Mouse (Mus musculus): ENCODE results near the gene Serbp1.
"Not testable (repeated sequence)": the region's sequence is repeated elsewhere in the genome, so short reads cannot be mapped to it uniquely, and the experiment has no call there.

Gene Serbp1

GRCm38 (mm10) chr6:67237977-67238376 lies at the start of gene Serbp1:
Serbp1 (plus strand) TSS chr6:67238176.
- no peak for DNase-seq (ENCODE audit: extremely low read depth, insufficient read length, low spot score)

- DNase-seq (ENCODE audit: extremely low read depth, insufficient read length, low spot score): no peak
These were observed 44.4 kb upstream of the Serbp1 start for GRCm38 (mm10) chr6:67193591-67193990.

DNA sequence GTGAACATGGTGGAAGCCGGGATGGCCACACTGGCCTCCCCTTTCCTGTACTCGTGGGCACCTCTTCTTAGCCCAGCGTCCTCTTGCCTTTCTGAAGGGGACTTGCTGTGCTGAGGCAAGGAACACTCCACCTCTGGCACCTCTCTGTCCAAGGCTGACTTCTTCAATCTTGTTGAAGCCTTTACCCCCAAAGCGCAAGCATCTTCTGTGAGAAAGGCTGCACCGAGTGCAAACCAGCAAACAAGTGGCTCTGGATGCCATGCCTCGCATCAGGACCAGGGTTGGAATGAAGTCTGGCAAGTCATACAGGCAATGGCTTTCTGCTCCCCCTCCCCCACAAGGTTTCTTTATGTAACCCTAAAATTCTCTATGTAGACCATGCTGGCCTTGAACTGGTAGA lies 43.4 kb upstream of the Serbp1 start:
- DNase-seq (ENCODE audit: extremely low read depth, insufficient read length, low spot score): no peak

- no peak for DNase-seq (ENCODE audit: extremely low read depth, insufficient read length, low spot score)
These were observed 42.8 kb upstream of the Serbp1 start for GRCm38 (mm10) chr6:67195148-67195611.

GRCm38 (mm10) chr6:67196821-67197220 lies 41.2 kb upstream of the Serbp1 start:
- DNase-seq (ENCODE audit: extremely low read depth, insufficient read length, low spot score): no peak

DNA sequence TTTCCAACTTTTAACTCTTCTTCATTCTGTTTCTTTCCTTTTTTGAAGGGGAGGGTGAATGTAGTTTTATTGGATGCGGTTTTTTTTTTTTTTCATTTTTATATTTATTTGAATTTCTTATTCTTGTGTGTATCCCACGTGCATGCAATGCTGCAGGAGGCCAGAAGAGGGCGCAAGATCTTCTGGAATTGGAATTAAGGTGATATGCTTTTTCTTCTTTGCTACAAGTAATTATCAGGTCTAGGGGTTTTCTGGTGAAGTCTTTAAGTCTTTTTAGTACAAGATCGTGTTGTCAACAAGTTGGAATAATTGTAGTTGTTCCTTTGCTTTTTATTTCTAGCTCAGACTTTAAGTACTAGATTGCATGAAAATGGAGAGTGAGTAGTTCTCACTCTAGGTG lies 39.9 kb upstream of the Serbp1 start:
- DNase-seq (ENCODE audit: extremely low read depth, insufficient read length, low spot score): no peak

GRCm38 (mm10) chr6:67200715-67201322 lies 37.2 kb upstream of the Serbp1 start:
- no peak for DNase-seq (ENCODE audit: extremely low read depth, insufficient read length, low spot score)

DNA sequence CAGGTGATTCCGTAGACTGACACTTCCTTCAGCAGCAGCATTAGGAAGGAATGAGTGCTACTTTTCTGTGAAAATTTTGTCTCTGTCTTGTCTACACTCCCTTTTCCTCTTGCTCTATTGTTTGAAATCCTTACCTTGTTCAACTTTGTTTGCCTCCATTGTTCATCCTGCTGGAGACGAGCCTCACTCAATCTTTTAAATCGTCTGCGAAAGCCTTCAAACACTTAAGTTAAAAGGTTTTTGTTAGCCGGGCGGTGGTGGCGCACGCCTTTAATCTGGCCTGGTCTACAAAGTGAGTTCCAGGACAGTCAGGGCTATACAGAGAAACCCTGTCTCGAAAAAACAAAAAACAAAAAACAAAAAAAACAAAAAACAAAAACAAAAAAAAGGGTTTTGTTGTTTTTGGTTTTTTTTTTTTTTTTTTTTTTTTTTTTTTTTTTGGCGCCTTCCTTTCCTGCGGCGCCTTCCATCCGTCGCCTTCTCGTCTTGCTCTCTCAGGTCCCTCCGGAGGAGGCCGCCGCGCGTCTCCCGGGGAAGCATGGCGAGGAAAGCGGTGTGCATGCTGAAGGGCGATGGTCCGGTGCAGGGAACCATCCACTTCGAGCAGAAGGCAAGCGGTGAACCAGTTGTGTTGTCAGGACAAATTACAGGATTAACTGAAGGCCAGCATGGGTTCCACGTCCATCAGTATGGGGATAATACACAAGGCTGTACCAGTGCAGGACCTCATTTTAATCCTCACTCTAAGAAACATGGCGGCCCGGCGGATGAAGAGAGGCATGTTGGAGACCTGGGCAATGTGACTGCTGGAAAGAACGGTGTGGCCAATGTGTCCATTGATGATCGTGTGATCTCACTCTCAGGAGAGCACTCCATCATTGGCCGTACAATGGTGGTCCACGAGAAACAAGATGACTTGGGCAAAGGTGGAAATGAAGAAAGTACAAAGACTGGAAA lies 32.6 kb upstream of the Serbp1 start:
- DNase-seq (ENCODE audit: extremely low read depth, insufficient read length, low spot score): no peak

DNA sequence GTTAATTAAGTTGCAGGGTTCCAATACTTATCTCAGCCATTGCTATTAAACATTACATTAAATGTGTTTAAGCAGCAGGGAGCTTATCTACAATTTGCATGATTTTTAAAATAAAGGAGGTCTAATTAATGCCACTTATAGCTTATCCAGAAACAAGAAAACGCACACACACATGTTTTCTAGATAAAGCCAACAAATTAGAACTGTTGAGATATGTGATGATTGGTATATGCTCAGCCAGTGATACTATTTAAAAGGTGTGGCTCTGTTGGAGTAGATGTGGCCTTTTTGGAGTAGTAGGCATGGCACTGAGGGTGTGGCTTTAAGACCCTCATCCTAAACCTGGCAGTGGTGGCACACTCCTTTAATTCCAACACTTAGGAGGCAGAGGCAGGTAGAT lies 25.6 kb upstream of the Serbp1 start:
- DNase-seq (ENCODE audit: extremely low read depth, insufficient read length, low spot score): no peak

DNA sequence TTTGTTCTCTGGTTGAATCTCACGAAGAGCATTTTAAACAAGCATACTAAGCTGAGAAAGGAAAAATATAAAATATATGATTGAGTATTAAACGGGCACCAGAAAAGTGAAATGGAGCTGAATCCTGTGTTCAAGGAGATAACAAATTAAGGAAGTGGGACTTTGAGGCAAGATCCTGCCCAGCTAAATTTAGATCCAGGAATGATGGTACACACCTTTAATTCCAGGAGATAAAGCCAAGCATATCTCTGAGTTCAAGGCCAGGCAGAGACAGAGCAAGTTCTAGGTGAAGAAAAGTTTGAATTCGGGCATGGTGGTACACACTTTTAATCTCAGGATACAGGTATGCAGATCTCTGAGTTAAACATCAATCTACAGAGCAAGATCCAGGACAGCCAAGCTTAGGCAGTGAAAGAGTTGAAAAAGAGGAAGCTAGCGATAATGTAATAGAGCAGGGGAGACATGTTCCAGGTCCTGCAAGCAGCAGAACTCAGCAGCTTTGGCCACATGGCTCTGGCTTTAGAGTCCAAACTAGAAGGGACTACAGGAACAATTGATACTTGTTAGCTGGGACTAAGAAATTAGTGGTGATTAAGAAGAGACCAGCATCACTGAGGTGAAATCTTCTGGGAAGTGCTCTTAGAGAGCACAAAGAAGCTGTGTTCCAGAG lies 24.4 kb upstream of the Serbp1 start:
- DNase-seq (ENCODE audit: extremely low read depth, insufficient read length, low spot score): no peak

DNA sequence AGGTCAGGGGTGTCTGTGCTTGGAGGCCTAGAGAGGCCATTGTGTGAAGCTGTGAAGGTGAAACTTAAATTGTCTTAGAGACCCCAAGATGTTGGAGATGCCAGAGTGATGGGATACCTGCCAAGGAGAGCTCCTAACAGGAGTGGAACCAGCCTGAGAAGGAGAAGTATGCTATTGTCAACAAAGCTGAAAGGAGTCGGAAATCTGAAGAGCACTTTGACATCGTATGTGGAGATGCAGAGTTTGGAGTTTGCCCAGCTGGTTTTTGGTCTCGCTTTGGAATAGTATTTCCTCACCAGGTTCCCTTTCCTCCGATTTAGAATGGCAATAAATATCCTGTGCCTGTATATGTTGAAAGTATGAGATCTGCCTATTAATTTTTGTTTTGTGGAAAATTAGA lies 20.6 kb upstream of the Serbp1 start:
- no peak for DNase-seq (ENCODE audit: extremely low read depth, insufficient read length, low spot score)

GRCm38 (mm10) chr6:67217846-67218245 lies 20.1 kb upstream of the Serbp1 start:
- no peak for DNase-seq (ENCODE audit: extremely low read depth, insufficient read length, low spot score)

- DNase-seq (ENCODE audit: extremely low read depth, insufficient read length, low spot score): no peak
These were observed 19.4 kb upstream of the Serbp1 start for GRCm38 (mm10) chr6:67218566-67218965.

GRCm38 (mm10) chr6:67219931-67220330 lies 18.0 kb upstream of the Serbp1 start:
- not testable (repeated sequence) for DNase-seq (ENCODE audit: extremely low read depth, insufficient read length, low spot score)

DNA sequence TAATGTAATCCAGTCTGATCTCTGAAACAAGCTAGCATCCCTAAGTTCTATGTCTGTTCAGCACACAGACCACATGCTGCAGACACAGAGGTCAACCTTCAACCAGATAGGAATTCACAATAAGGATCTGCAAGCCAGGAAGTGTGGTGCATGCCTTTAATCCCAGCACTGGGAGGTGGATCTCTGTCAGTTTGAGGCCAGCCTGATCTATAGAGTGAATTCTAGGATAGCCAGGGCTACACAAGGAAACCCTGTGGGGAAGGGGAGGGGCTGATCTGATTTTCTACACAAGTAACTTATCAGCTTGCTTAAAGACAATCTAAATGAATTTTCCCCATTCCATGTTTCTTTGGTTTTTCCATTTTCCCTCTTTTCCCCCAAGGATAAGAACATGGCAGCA lies 17.2 kb upstream of the Serbp1 start:
- no peak for DNase-seq (ENCODE audit: extremely low read depth, insufficient read length, low spot score)

DNA sequence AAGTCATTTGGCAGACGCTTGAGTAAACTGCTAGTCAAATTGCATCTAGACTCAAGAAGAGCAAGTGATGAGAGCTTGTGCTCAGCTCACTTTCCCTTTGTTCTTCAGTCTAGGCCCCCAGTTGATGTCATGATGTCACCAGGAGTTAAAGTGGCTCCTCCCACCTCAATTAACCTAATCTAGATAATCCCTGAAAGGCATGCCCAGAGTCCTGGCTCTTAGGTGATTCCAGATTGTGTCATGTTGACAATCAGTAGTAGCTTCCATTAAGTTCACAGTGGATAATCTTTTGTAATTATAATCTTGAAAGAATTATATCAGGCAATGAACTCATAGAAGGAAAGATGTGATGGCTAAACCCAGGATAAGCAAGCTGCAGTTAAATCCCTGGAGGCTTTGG lies 14.9 kb upstream of the Serbp1 start:
- DNase-seq (ENCODE audit: extremely low read depth, insufficient read length, low spot score): no peak

GRCm38 (mm10) chr6:67223499-67223898 lies 14.5 kb upstream of the Serbp1 start:
- no peak for DNase-seq (ENCODE audit: extremely low read depth, insufficient read length, low spot score)

GRCm38 (mm10) chr6:67226286-67226685 lies 11.7 kb upstream of the Serbp1 start:
- DNase-seq (ENCODE audit: extremely low read depth, insufficient read length, low spot score): no peak

DNA sequence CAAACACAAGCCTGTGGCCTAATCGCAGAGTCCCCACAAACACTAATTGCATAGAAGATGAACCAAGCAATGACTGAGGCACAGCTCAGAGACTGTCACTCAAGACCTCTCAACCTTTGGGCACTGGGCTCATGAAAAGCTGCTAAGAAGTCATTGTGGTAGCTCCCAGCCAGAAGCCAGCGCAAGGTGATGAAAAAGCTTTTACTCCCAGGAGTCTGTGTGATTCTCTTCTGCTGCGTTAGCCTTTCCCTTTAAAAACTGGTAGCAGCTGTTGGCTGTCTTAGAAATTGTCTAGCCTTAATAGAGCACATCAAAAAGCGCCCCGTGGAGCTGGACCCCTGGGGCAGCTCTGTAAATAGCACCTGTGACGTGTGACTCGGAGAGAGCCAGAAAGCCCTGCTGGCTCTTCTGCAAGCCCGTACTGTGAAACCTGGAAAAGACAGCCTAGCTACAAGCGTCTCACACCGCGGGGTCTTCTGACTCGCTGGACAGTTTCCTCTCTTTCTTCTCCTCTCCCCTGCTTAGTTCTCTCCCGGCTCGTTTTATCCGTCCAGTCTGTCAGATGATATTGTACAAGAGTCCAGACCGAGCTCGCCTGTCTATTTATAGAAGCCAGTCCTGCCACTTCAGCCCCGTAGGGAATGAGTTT lies 9.4 kb upstream of the Serbp1 start:
- DNase-seq (ENCODE audit: extremely low read depth, insufficient read length, low spot score): no peak

DNA sequence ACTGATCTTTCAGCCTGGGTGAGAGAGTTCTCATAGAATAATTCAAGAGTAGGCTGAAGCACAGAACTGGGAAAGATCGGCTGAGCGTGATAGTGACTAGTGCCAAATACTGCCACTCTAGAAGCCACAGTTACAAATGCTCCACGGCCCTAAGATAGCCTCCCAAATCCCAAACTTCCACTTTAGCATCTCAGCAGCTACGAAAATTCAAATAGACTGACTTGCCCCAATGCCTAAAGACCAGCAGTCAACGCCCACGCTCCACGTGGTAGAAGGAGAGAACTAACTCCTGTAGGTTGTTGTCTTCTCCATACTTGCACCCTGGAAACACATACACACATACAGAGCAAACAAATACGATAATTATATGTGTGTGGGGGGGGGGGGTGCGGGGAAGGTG lies 8.5 kb upstream of the Serbp1 start:
- peak; percentile 18 for DNase-seq (ENCODE audit: extremely low read depth, insufficient read length, low spot score)

DNA sequence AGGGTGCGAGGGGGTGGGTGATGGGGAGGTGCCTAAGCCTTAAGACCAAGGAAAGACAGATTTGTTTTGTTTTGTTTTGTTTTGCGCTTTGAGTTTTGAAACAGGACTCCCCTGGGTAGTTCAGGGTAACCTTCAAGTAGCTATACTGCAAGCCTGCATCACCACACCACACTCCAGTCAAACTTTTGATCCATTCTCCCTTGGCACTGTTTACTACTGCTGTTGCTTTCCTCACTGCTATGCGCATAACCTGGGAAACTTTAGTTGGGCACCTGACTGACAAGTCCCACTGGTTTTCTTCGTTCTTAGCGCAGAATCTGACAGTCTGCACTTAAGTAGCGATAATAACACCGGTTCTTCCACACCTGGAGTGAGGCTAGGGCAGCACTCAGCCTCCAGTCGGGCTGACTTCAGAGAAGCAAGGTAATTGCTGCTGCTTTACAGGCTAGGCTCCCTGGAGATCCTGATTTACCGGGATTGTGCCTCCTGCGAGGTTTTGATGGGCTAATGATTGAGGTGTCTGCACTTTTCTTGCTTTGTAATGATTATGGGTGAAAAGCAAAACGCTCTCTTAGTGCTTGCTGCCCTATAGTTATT lies 8.0 kb upstream of the Serbp1 start:
- DNase-seq (ENCODE audit: extremely low read depth, insufficient read length, low spot score): no peak
